Mouse (Mus musculus) embryo, embryonic 9.5 days (tissue): Measurements from ENCODE around the gene Camkk2.

Source experiments
- DNase-seq: peaks from one replicate; pipeline ENCODE4 v3.0.0-alpha.2; 2017; ENCODE audit errors: extremely low spot score

Gene Camkk2

GRCm38 (mm10) chr5:122779277-122779834, at the start of gene Camkk2:
TSS of gene Camkk2 (minus strand) at chr5:122779409.
- peak; percentile 79 for DNase-seq

DNA sequence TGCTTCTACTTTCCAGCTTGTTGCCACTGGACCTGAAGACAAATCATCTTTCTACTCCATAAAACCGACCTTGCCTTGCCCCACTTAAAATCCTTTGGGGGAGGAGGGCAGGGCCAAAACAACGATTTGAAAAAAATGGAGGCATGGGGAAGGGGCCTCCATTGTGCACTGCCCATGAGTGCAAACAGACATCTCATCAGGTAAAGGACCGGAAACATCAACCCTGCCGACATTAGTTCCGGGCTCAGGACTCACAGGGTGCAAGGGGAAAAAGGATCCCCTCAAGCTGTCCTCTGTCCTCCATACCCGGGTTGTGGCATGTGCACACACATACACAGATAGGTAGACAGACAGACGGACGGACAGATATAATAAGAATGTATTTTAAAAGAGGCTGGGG, 45.9 kb upstream of the Camkk2 start:
- no peak for DNase-seq

DNA sequence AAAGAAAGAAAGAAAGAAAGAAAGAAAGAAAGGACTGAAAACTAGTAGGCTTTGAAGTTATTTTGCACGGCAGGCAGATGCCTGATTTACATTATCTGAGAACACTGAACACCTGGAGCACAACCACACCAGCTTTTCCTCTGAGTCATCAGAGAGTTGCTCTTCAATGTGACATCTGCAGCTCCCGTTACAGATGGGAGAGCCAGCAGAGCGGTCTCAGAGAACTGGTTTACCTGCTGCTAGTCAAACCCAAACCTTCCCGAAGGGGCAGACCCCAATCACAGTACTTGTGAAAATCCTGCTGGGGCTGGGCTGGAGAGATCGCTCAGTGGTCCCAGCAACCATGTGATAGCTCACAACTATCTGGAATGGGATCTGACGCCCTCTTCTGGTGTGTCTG, 45.2 kb upstream of the Camkk2 start:
- no peak for DNase-seq

DNA sequence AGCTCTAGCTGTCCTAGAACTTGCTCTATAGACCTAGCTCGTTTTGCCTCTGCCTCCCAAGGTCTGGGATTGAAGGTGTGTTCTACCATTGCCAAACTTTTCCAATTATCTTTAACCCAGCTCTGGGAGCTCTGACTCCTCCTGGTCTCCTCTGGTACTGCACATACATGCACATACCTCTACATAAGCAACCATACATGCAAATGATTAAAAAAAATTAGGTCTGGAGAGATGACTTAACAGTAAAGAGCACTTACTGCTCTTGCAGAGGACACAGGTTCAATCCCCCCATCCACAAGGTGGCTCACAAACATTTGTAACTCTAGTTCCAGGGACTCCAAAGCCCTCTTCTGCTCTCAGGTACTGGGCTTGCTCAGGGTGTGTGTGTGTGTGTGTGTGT, 44.8 kb upstream of the Camkk2 start:
- DNase-seq: no peak

GRCm38 (mm10) chr5:122822441-122822840, 43.2 kb upstream of the Camkk2 start:
- DNase-seq: no peak

- DNase-seq: no peak
These were observed 42.3 kb upstream of the Camkk2 start for GRCm38 (mm10) chr5:122821524-122821885.

GRCm38 (mm10) chr5:122820777-122821523, 41.7 kb upstream of the Camkk2 start, which contains the start of gene Anapc5:
TSS of gene Anapc5 (minus strand) at chr5:122821339.
- peak; percentile 97 for DNase-seq

GRCm38 (mm10) chr5:122812699-122813098, 33.5 kb upstream of the Camkk2 start:
- DNase-seq: no peak

- DNase-seq: peak; percentile 61
These were observed 32.3 kb upstream of the Camkk2 start for GRCm38 (mm10) chr5:122811364-122812079.

DNA sequence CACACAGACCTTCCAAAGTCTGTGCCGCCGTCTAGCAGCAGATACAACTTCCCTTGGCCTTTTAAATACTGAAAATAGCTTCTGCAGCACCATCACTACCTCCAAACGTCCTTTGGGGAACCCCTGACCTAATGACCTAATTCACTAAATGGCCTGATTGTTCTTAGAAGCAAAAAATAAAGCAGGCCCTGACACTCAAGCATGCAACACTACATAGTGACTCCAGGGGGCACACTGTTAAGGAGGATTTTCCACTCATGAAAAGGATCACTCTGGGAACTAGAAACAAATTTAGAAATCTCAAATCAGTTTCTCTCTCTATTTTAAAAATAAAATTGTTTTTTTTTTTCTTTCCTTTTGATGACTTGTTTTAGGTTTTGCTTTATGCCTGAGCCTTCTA, 26.3 kb upstream of the Camkk2 start:
- DNase-seq: no peak

- no peak for DNase-seq
These were observed 23.5 kb upstream of the Camkk2 start for GRCm38 (mm10) chr5:122802706-122803105.

DNA sequence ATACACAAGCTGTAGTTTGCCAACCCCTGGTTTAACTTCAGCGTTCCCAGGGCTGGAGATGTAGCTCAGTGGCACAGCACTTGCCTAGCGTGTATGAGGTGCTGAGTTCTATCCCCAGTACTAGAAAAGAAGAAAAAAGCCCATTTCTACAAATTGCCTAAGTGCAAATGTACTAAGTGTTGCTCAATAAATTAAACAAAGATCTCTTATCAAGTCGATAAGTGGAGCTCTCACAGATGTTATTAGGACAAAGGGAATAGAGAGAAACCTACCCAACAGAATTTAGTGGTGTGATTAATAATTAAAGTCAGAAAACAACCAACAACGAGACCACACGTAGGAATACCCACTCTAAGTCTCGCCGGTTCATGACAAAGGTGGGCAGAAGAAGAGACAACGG, 22.5 kb upstream of the Camkk2 start:
- no peak for DNase-seq

DNA sequence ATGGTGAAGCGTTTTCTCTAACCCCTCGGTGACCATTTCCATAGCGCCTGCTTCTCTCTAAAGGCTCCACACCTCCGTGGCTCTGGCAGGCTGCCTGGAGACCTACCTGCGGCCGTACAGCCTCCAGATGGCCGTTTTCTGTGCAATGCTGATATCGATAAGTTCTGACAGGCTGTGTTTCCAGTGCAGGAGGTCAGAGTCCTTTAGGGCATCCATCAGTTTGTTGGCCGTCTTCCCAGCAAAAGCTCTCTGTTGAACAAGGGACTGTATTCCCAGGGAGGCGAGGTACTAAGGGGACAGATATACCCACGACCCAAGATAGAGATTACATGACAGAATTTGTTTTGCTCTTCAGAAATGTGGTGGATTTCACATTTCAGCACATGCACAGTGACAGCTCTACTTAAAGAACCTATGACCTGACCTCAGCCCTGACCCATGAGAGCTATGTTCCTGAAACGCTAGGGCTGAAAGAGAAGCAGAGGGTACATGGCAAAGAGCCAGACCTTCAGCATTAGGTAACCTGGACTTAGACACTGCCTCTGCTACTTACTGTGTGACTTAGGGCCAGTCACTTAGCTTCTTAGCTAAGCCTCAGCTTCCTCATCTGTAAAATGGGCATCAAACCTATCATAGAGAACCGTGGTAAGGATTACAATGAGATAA, 21.3 kb upstream of the Camkk2 start:
- DNase-seq: no peak

- DNase-seq: no peak
These were observed 20.5 kb upstream of the Camkk2 start for GRCm38 (mm10) chr5:122799379-122800344.

DNA sequence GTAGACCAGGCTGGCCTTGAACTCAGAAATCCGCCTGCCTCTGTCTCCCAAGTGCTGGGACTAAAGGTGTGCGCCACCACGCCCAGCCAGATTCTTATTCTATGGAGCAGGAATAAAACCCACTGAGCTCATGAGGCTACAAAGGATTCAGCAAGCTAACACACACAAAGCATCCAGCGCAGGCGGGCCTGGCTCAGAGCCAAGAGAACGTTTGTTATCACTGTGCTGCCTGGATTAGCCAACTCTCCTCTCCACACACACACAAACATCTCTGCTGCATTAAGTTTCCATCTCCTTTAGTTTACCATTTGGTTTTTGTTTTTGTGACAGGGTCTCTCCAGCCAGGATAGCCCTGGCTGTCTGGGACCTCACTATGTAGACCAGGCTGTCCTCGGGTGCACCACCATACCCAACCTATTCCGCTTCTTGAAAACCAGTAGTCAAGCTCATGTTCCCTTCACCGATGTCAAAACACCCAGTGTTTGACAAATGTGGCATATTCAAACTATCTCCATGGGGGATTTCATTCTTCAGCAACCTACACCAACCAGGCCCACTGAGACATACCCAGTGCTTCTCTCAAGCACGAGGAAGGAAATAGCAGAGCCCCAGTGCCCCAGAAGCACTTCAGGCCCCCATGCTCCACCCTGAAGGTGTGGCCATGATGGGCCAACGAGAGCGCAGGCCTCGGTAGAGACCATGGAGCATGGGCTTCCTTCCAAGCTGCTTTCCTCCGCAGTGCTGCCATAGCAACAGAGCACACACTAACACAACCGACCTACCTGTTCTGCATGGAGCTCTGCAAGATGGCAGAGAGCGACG, 19.6 kb upstream of the Camkk2 start:
- DNase-seq: no peak

DNA sequence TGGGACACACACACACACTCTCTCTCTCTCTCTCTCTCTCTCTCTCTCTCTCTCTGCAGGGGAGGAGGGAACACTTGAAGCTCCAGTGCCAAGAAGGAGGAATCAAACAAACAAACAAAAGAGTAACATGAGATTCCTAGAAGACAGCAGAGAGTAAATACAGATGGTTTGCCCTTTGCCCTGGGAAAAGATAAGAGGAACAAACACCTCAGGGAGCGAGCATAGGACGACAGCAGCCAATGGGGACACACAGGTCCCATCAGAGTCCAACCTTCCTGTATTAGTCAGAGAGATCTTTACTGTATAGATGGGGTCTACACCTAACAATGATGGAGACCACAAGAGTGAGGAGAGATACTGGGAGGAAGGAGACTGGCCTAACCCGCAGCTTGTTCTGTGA, 18.7 kb upstream of the Camkk2 start:
- no peak for DNase-seq

- DNase-seq: no peak
These were observed 9.5 kb upstream of the Camkk2 start for GRCm38 (mm10) chr5:122788696-122789095.

DNA sequence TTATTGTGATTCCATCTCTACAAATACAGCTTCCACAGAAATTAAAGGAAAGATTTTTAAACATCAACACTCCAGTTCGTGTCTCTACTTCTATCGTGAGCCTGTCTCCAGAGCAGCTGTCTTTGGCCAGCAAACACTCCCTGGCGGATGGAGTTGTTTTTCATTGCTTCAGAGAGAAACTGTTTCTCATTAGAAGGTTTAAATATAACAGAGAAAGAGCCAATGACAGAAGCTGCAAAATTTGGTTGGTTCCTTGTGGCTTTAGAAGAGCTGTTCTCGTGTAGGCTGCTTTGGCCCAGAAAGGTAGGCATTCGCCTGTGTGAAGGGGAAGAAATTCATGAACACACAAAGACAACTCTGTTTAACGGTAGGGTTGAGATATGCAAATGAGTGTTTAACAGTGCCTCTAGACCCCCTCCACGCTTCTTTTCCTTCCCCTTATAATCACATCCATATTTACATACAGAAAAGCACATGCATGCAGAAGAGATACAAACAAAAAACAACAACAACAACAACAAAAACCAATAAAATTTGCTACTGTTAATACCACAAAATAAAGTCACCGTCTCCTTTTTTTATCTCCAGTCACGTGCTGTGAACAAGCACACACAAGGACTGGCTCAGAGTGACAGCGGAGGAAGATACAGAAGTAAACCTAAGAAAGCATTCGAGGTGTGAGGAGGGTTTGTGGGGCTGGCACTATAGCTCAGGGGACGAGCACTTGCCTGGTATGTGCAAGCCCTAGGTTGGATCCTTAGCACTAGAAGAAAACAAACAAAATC, 7.0 kb upstream of the Camkk2 start:
- no peak for DNase-seq

GRCm38 (mm10) chr5:122783726-122784406, 4.7 kb upstream of the Camkk2 start:
- no peak for DNase-seq
